Mouse (Mus musculus) heart, postnatal 10 days (tissue): ENCODE measurements at regions not wholly inside any gene's neighbourhood (a gene's known extent, or its start where the extent isn't known, plus 50 kb on each side); places are given as distances from the start of the nearest gene placed in this dataset.
"Not testable (repeated sequence)": the region's sequence is repeated elsewhere in the genome, so short reads cannot be mapped to it uniquely, and the experiment has no call there.

Experiments used
- DNase-seq, 2 experiments: peaks; one replicate each; pipeline ENCODE4 v3.0.0; 2021
- intact Hi-C: fragments of 180-260 bp; cut with DNase I; formaldehyde crosslinking; loops from one replicate; pipeline ENCODE4 v1.15.1; 2025
- microRNA-seq, 2 experiments: library from miRNA; unstranded; fragments of <30 nt; microRNA quantifications; one replicate each; pipeline ENCODE4 v1.2.0; 2022

DNA sequence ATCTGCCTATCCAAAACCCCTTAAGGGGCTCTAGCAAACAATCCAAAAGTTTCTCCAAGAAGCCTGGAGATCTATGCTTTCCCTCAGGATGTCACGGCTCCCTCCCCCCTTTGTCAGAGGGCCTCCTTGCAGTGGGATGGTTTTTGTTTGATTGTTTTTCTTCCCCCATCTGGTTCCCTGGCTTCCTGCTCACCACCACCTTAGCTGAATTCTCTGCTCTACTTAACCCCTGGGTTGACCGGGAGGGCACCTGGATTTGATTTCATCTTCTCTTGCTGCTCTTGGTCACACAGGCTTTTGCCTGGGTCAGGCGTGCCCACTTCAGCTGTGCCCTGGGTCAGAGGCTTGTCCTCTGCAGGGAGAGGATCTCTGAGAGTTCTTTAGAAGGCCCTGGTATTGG, 72.3 kb upstream of the Spon1 start:
- DNase-seq = no peak
- intact Hi-C loops = no loop called here

DNA sequence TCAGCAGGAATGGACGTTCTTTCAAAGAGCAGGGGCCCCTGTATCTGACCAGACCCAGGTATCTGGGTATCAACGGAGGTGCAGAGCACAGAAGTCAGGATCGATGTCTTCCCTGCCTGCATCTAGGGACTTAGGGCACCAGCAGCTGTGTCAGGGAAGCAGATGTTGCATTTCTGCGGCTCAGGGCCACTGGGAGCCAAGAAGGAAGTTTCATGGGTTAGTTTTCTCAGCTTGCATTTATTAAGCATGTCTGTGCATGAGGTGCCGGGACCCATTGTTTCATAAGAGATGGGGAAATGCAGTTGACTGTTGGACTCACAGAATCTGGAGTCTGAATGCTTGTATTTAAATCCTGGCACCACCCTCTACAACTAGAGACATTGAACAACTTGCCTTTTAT, 71.3 kb upstream of the Spon1 start:
- no peak for DNase-seq
- intact Hi-C loops = no loop called here

- intact Hi-C loops = no loop called here
- DNase-seq = no peak
Observed at GRCm38 (mm10) chr7:113705929-113706328, 59.9 kb upstream of the Spon1 start.

DNA sequence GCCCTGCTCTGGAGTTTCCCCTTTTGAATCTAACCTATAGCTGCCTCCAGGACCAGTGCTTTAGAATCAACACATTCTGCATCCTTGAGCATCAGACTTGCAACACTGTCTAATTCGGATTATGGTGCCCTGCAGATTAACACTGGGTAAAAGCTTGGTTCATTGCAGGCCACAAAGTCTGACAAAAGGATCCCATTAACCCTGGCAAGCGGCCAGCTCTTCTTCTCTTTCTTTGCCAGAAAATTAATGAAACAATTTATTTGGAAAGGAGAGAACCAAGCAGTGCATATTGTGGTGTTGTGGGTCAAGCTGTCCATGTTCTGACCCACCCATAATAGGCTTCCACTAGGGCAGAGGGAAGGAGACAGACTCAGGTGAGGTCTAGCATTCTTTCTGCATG, 58.2 kb upstream of the Spon1 start:
- intact Hi-C loops = no loop called here
- DNase-seq = no peak

DNA sequence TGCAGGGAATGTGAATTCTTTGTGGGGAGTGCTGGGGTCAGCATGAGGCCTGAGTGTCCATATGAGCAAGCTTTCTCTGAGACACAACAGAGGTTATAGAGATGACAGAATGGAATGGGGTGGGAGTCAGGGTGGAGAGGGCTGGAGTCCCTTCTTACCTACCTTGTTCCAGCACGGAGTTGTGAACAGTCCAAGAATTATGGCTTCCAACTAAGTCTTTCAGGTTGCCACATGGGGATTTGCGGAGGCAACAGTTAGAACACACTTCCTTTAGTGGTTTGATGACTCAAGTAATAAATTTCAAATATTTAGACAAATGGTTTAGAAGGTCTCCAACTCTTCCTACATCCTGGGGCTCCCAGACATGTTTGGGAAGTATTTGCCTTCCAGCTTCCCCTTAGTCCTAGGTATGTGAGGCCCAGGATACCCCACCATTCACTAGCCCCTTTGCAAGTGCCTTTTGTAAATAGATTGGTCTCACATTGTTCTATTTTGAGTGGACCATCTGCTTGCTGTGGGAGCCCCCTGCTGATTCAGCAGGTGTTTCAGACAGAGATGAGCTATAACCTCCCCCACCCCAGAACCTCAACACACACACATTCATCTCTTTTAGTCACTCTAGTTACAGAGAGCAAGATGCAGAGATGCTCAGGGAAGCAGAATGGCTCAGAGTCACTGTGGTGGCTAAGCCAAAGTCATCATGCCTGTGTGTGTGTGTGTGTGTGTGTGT, 55.1 kb upstream of the Spon1 start:
- intact Hi-C loops = no loop called here
- no peak for DNase-seq

- intact Hi-C loops, DNase-seq: not testable (repeated sequence)
Observed at GRCm38 (mm10) chr7:113711356-113711755, 54.4 kb upstream of the Spon1 start.

Small RNA genes lying in the stretch of these regions (microRNA-seq; reads per million reads assigned to microRNA genes)
- 0 reads per million in 2 experiments for gene Gm23700
